Mouse (Mus musculus): ENCODE results near the gene Sorcs2. TPM values are rescaled to one million over a fixed set of nuclear protein-coding genes. Genes with fewer than 3 reads are reported as not detected.

The Sorcs2 gene
- polyA plus RNA-seq, 1 experiment from 2014 or later = 3.1 TPM

DNA sequence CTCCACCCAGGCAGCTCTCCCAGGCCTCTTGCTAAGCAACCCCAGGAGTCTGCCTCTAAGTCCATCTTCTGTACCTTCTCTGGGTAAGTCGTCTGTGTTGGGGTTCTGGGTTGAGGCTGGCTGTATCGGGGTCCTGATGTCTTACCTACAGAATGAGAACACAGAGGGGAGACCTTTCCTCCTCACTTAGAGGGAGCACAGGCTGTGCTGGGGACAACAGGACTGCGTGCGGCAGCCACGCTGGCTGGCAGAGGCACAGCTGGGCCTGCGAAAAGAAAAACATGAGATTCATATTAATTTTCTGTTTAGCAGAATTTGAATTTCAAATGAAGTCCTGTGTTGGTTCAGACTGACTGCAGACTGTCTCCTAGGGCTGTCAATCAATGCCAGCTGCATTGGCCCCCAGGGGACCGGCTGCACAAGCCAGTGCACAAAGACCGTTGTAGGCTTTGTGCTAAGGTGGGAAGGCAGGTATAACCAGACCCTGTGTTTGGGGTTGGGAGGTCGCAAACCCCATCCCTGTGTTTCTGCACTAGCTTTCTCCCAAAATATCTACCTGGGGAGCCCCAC lies 36.5 kb upstream of the Sorcs2 start:
- Histone ChIP-seq H3K27me3 (ENCODE audit: control insufficient read depth, insufficient read depth, low read length) (no peaks in the 10 kb centered on the region), H3K4me2 (replicated peaks; ENCODE audit: low read depth) (no peak overlapping the region)

DNA sequence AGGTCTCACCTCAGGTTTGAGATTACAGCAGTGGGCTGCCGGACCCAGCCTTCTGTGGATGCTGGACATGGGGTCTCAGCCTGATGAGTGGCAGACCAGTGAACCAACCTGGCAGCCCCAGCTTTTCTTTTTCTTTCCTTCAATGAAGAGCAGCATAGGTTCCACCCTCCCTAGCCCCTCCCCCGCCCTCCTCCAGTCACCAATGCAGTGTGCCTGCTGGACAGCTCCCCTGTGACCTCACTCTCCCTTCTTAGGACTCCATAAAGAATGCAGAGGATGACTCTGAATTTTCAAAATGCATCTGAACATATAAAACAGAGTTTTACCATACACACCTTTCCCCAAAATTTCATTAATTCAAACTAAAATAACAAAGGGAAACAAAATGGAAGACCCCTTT lies 33.8 kb upstream of the Sorcs2 start:
- no peak overlapping the region for H3K4me3 ChIP-seq (ENCODE audit: low read depth, low read length)
- H3K4me1 ChIP-seq (replicated peaks; ENCODE audit: control insufficient read depth, insufficient read depth) = no peaks in the 10 kb centered on the region
- DNase-seq (ENCODE audit: low spot score) (no peak), ATAC-seq (ENCODE audit: low FRiP score, low TSS enrichment) (no peak)
- WGBS = 51% methylated on average over 2 of the region's 2 CpGs
- no peaks in the 10 kb centered on the region for H3K27me3 ChIP-seq (ENCODE audit: control insufficient read depth, insufficient read depth, low read length)
- H3K27ac ChIP-seq (replicated peaks) = no peak overlapping the region
- H3K9me3 ChIP-seq (ENCODE audit: control insufficient read depth, low read length) = no peaks in the 10 kb centered on the region
- H3K4me2 ChIP-seq (replicated peaks; ENCODE audit: low read depth) = no peak overlapping the region
- no peaks in the 10 kb centered on the region for H3K36me3 ChIP-seq (ENCODE audit: control insufficient read depth, insufficient read depth, low read length)
- H3K9ac ChIP-seq (ENCODE audit: low read length) = no peak overlapping the region
- TF ChIP-seq CTCF (IDR thresholded peaks at IDR 0.05; ENCODE audit: low read depth) (no peak), EP300 (optimal IDR thresholded peaks at IDR 0.05) (no peak)

More for the DNA sequence above, 36.5 kb upstream of the Sorcs2 start:
- DNase-seq (ENCODE audit: low spot score) (no peak), ATAC-seq (ENCODE audit: low FRiP score, low TSS enrichment) (no peak)
- Histone ChIP-seq H3K36me3 (ENCODE audit: control insufficient read depth, insufficient read depth, low read length) (no peaks in the 10 kb centered on the region), H3K4me3 (ENCODE audit: low read depth, low read length) (no peak overlapping the region), H3K27ac (replicated peaks) (no peak overlapping the region), H3K4me1 (replicated peaks; ENCODE audit: control insufficient read depth, insufficient read depth) (no peaks in the 10 kb centered on the region), H3K9me3 (ENCODE audit: control insufficient read depth, low read length) (no peaks in the 10 kb centered on the region), H3K9ac (ENCODE audit: low read length) (no peak overlapping the region)
- WGBS = 76% methylated on average over 9 of the region's 9 CpGs
- TF ChIP-seq EP300 (optimal IDR thresholded peaks at IDR 0.05) (no peak), CTCF (IDR thresholded peaks at IDR 0.05; ENCODE audit: low read depth) (no peak)

DNA sequence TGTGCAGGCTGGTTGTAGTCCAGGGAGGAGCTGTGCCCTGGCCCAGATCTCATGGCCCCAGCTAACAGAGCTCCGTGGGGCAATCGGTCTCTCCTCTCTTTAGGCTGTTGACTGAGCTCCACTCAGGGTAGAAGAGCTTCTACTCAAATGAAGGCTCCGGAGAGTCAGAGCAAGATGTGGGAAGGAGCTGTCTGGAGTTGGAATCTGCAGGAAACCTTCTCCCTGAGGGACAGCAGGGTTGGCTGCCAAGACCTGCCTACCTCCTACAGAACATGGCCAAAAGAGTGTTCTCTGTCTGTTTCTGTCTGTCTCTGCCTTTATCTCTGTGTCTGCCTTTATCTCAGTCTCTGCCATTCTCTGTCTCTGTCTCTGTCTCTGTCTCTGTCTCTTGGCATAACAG lies 31.6 kb upstream of the Sorcs2 start:
- DNase-seq (ENCODE audit: low spot score) = no peak

DNA sequence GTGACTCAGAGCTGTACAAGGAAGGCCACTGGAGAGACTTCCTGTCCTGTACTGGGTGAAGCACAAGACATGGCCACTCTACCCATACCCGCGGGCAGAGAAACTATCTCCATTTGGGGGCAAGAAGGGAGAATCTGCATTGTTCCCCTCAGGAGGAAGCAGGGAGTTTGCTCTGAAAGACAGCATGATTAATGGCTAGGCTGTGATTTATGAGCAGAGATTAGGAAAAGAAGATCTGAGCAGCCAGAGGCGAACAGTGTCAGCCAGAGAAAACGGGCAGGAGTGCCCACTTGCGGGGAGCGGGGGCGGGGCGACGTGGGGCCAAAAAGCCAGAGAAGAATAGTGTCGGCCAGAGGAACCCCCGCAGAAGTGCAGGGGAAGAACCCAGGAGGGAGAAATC lies 29.9 kb upstream of the Sorcs2 start:
- TF ChIP-seq CTCF (IDR thresholded peaks at IDR 0.05; ENCODE audit: low read depth) (no peak), EP300 (optimal IDR thresholded peaks at IDR 0.05) (no peak)
- Histone ChIP-seq H3K9me3 (ENCODE audit: control insufficient read depth, low read length) (no peaks in the 10 kb centered on the region), H3K4me3 (ENCODE audit: low read depth, low read length) (no peak overlapping the region), H3K4me1 (replicated peaks; ENCODE audit: control insufficient read depth, insufficient read depth) (no peaks in the 10 kb centered on the region), H3K36me3 (ENCODE audit: control insufficient read depth, insufficient read depth, low read length) (no peaks in the 10 kb centered on the region), H3K27me3 (ENCODE audit: control insufficient read depth, insufficient read depth, low read length) (no peaks in the 10 kb centered on the region), H3K4me2 (replicated peaks; ENCODE audit: low read depth) (no peak overlapping the region), H3K9ac (ENCODE audit: low read length) (no peak overlapping the region), H3K27ac (replicated peaks) (no peak overlapping the region)
- ATAC-seq (ENCODE audit: low FRiP score, low TSS enrichment) (no peak), DNase-seq (ENCODE audit: low spot score) (no peak)
- whole genome bisulfite sequencing = 19% methylated on average over 11 of the region's 11 CpGs

More for the DNA sequence above, 31.6 kb upstream of the Sorcs2 start:
- no peak for ATAC-seq (ENCODE audit: low FRiP score, low TSS enrichment)
- WGBS = 69% methylated on average over 3 of the region's 3 CpGs
- Histone ChIP-seq H3K27me3 (ENCODE audit: control insufficient read depth, insufficient read depth, low read length) (no peaks in the 10 kb centered on the region), H3K4me3 (ENCODE audit: low read depth, low read length) (no peak overlapping the region), H3K9ac (ENCODE audit: low read length) (no peak overlapping the region), H3K36me3 (ENCODE audit: control insufficient read depth, insufficient read depth, low read length) (no peaks in the 10 kb centered on the region), H3K4me2 (replicated peaks; ENCODE audit: low read depth) (no peak overlapping the region), H3K4me1 (replicated peaks; ENCODE audit: control insufficient read depth, insufficient read depth) (no peaks in the 10 kb centered on the region), H3K9me3 (ENCODE audit: control insufficient read depth, low read length) (no peaks in the 10 kb centered on the region), H3K27ac (replicated peaks) (no peak overlapping the region)
- TF ChIP-seq CTCF (IDR thresholded peaks at IDR 0.05; ENCODE audit: low read depth) (no peak), EP300 (optimal IDR thresholded peaks at IDR 0.05) (no peak)

DNA sequence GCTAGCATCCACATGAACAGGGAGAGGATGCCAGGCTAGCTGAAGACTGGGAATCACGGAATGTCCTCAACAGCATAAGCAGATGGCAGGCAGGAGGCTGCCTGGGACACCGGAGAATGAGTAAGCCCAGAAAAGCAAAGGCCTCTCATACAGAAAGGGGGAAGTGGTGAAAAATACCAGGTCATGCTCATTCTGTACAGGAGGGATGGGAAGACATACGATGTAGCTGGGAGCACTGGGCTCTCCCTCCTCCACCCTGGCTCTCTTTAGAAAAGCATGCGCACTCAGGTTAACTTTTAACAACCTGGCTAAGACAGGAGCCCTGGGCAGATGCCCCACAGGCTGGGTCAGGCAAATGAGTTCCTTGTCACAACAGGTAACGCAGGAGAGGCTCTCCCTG lies 28.5 kb upstream of the Sorcs2 start:
- WGBS = 69% methylated on average over 5 of the region's 5 CpGs
- no peaks in the 10 kb centered on the region for H3K27me3 ChIP-seq (ENCODE audit: control insufficient read depth, insufficient read depth, low read length)
- no peak for TF ChIP-seq CTCF (IDR thresholded peaks at IDR 0.05; ENCODE audit: low read depth)
- no peak for TF ChIP-seq EP300 (optimal IDR thresholded peaks at IDR 0.05)
- no peak overlapping the region for H3K4me3 ChIP-seq (ENCODE audit: low read depth, low read length)
- no peaks in the 10 kb centered on the region for H3K9me3 ChIP-seq (ENCODE audit: control insufficient read depth, low read length)
- H3K4me2 ChIP-seq (replicated peaks; ENCODE audit: low read depth) = no peak overlapping the region
- ATAC-seq (ENCODE audit: low FRiP score, low TSS enrichment) (no peak), DNase-seq (ENCODE audit: low spot score) (no peak)
- H3K27ac ChIP-seq (replicated peaks) = no peak overlapping the region
- H3K9ac ChIP-seq (ENCODE audit: low read length) = no peak overlapping the region
- no peaks in the 10 kb centered on the region for H3K4me1 ChIP-seq (replicated peaks; ENCODE audit: control insufficient read depth, insufficient read depth)
- no peaks in the 10 kb centered on the region for H3K36me3 ChIP-seq (ENCODE audit: control insufficient read depth, insufficient read depth, low read length)

DNA sequence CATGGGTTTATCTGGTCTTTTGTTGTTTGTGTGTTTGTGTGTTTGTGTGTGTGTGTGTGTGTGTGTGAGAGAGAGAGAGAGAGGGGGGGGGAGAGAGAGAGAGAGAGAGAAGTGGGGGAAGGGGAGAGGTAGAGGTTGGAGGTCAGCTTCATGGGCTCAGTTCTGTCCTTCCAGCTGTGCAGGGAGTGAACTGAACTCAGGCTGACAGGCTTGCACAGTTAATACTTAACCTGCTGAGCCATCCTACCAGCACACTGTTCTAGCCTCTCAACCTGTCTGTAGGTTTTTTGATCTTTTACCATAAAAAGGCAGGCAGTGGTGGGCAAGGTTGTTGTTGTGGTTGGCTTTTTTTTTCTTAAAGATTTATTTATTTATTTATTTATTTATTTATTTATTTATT lies 26.7 kb upstream of the Sorcs2 start:
- no peaks in the 10 kb centered on the region for H3K27me3 ChIP-seq (ENCODE audit: control insufficient read depth, insufficient read depth, low read length)
- no peaks in the 10 kb centered on the region for H3K4me1 ChIP-seq (replicated peaks; ENCODE audit: control insufficient read depth, insufficient read depth)
- TF ChIP-seq EP300 (optimal IDR thresholded peaks at IDR 0.05) (no peak), CTCF (IDR thresholded peaks at IDR 0.05; ENCODE audit: low read depth) (no peak)
- no peak for DNase-seq (ENCODE audit: low spot score)
- no peak overlapping the region for H3K4me2 ChIP-seq (replicated peaks; ENCODE audit: low read depth)
- H3K9me3 ChIP-seq (ENCODE audit: control insufficient read depth, low read length) = no peaks in the 10 kb centered on the region
- no peak overlapping the region for H3K4me3 ChIP-seq (ENCODE audit: low read depth, low read length)
- H3K9ac ChIP-seq (ENCODE audit: low read length) = no peak overlapping the region
- H3K27ac ChIP-seq (replicated peaks) = no peak overlapping the region
- H3K36me3 ChIP-seq (ENCODE audit: control insufficient read depth, insufficient read depth, low read length) = no peaks in the 10 kb centered on the region
- ATAC-seq (ENCODE audit: low FRiP score, low TSS enrichment) = no peak

All from stomach, postnatal 0 days (tissue).